Mouse (Mus musculus) layer of hippocampus, adult 8-10 months (tissue): ENCODE results near the gene Samd3. TPM values are rescaled to one million over a fixed set of nuclear protein-coding genes. Genes with fewer than 3 reads are reported as not detected.
A peak's percentile ranks its signal among the peaks of the same experiment; 100 is the strongest.

Experiments
- DNase-seq, 2 experiments: peaks; one replicate each; pipeline ENCODE4 v3.0.0; 2022; ENCODE audit warnings: low spot score in 2 of 2
- total RNA-seq, 4 experiments: library from RNA; stranded (reverse); gene quantifications; 2 replicates each; pipeline ENCODE4 v1.2.4; 2022

The Samd3 gene
- total RNA-seq, result not detected

- DNase-seq, result no peak
Measured at GRCm38 (mm10) chr10:26229488-26229887, at the start of gene Samd3. Samd3 (plus strand) TSS chr10:26229707.

- DNase-seq, result peak in 1 of 2 experiments; percentile 12
Measured at GRCm38 (mm10) chr10:26185289-26185688, 44.2 kb upstream of the Samd3 start.

- DNase-seq, result no peak
Measured at GRCm38 (mm10) chr10:26190811-26191210, 38.7 kb upstream of the Samd3 start.

- DNase-seq, result no peak
Measured at GRCm38 (mm10) chr10:26194892-26195291, 34.6 kb upstream of the Samd3 start.

GRCm38 (mm10) chr10:26202708-26203368, 26.7 kb upstream of the Samd3 start:
- no peak for DNase-seq

GRCm38 (mm10) chr10:26220729-26221128, 8.8 kb upstream of the Samd3 start:
- DNase-seq, result no peak

- DNase-seq, result no peak
Measured at GRCm38 (mm10) chr10:26226241-26226640, 3.3 kb upstream of the Samd3 start.

- no peak for DNase-seq
Measured at GRCm38 (mm10) chr10:26226734-26227133, 2.8 kb upstream of the Samd3 start.

GRCm38 (mm10) chr10:26228187-26228586, 1.3 kb upstream of the Samd3 start:
- DNase-seq, result no peak

GRCm38 (mm10) chr10:26232071-26232653, 2.7 kb downstream of the Samd3 start:
- no peak for DNase-seq

- no peak for DNase-seq
Measured at GRCm38 (mm10) chr10:26238559-26238958, 9.1 kb downstream of the Samd3 start.

GRCm38 (mm10) chr10:26239090-26239489, 9.6 kb downstream of the Samd3 start:
- no peak for DNase-seq

GRCm38 (mm10) chr10:26243203-26243602, 13.7 kb downstream of the Samd3 start:
- no peak for DNase-seq

- DNase-seq, result no peak
Measured at GRCm38 (mm10) chr10:26244466-26244865, 15.0 kb downstream of the Samd3 start.

- peak; percentile 24 to 30 for DNase-seq
Measured at GRCm38 (mm10) chr10:26249426-26250165, 20.1 kb downstream of the Samd3 start.

- no peak for DNase-seq
Measured at GRCm38 (mm10) chr10:26259908-26260307, 30.4 kb downstream of the Samd3 start.

GRCm38 (mm10) chr10:26263744-26264459, 34.4 kb downstream of the Samd3 start:
- DNase-seq, result no peak

GRCm38 (mm10) chr10:26275414-26275813, 45.9 kb downstream of the Samd3 start:
- DNase-seq, result no peak

GRCm38 (mm10) chr10:26280009-26280408, 50.5 kb downstream of the Samd3 start:
- no peak for DNase-seq

- no peak for DNase-seq
Measured at GRCm38 (mm10) chr10:26287136-26287535, 57.6 kb downstream of the Samd3 start.

- DNase-seq, result peak; percentile 24 to 29
Measured at GRCm38 (mm10) chr10:26297200-26297599, 67.7 kb downstream of the Samd3 start.

- DNase-seq, result no peak
Measured at GRCm38 (mm10) chr10:26297626-26298025, 68.1 kb downstream of the Samd3 start.
